Mouse (Mus musculus) hindbrain, embryonic 16.5 days (tissue): Measurements from ENCODE around the gene Dhx32. TPM values are rescaled to one million over a fixed set of nuclear protein-coding genes. Genes with fewer than 3 reads are reported as not detected.

ENCODE experiments used
- ATAC-seq: fragments of 200-750 bp; cut with Nextera tagmentation; 2 replicates; pipeline ENCODE4 v1.8.0; 2017; ENCODE audit warnings: moderate TSS enrichment, moderate library complexity
- H3K27ac ChIP-seq: fragments of 300-500 bp; sonication (generic); 2 replicates; pipeline ENCODE4 v1.5.1; 2014; ENCODE audit warnings: low read depth, mild to moderate bottlenecking, control low read depth, low read length, moderate library complexity
- H3K27me3 ChIP-seq: fragments of 300-500 bp; sonication (generic); replicated peaks from 2 replicates; pipeline ENCODE4 v1.6.1; 2014; ENCODE audit warnings: low read length; ENCODE audit not compliant: control insufficient read depth, insufficient read depth
- H3K36me3 ChIP-seq: fragments of 300-500 bp; sonication (generic); 2 replicates; pipeline ENCODE4 v1.6.1; 2014; ENCODE audit warnings: mild to moderate bottlenecking, low read length, moderate library complexity, mixed read lengths; ENCODE audit not compliant: control insufficient read depth, insufficient read depth
- H3K4me1 ChIP-seq: fragments of 300-500 bp; sonication (generic); 2 replicates; pipeline ENCODE4 v1.6.1; 2014; ENCODE audit warnings: low read depth, low read length; ENCODE audit not compliant: control insufficient read depth, insufficient read depth
- H3K4me2 ChIP-seq: fragments of 300-500 bp; sonication (generic); 2 replicates; pipeline ENCODE4 v1.6.1; 2014; ENCODE audit warnings: mild to moderate bottlenecking, low read length, control low read depth, moderate library complexity
- H3K4me3 ChIP-seq: fragments of 300-500 bp; sonication (generic); 2 replicates; pipeline ENCODE4 v1.5.1; 2014; ENCODE audit warnings: mild to moderate bottlenecking, low read length, control low read depth, moderate library complexity
- H3K9ac ChIP-seq: fragments of 300-500 bp; sonication (generic); 2 replicates; pipeline ENCODE4 v1.6.1; 2014; ENCODE audit warnings: low read depth, mild to moderate bottlenecking, control low read depth, low read length, moderate library complexity
- H3K9me3 ChIP-seq: fragments of 300-500 bp; sonication (generic); 2 replicates; pipeline ENCODE4 v1.6.1; 2014; ENCODE audit warnings: mild to moderate bottlenecking, low read length, moderate library complexity; ENCODE audit not compliant: control insufficient read depth
- WGBS: fragments of 180-500 bp; shearing (Covaris S2); extraction: QIAGEN DNeasy Blood & Tissue Kit; methylation state at CpG from one replicate; pipeline ENCODE4 v1.1.7; 2014; 5-methylcytosine and 5-hydroxymethylcytosine counted together
- polyA plus RNA-seq: library from polyadenylated mRNA; unstranded; fragments of >200 nt; fragmentation: Nextera tagmentation; extraction: Ambion mirVana; gene quantifications from 2 replicates; pipeline ENCODE4 v1.2.1, GENCODE M21; 2015

The Dhx32 gene
- polyA plus RNA-seq, 1 experiment from 2014 or later: 43.8 TPM

- H3K36me3 ChIP-seq: peaks cover 29% of the 10 kb centered on the region
- H3K27me3 ChIP-seq: no peaks in the 10 kb centered on the region
- 88% methylated on average over 10 of the region's 10 CpGs for WGBS
- H3K9me3 ChIP-seq: no peaks in the 10 kb centered on the region
- H3K4me1 ChIP-seq: no peaks in the 10 kb centered on the region
- no peak overlapping the region for H3K4me3 ChIP-seq
- no peak overlapping the region for H3K9ac ChIP-seq
- no peak overlapping the region for H3K4me2 ChIP-seq
- no peak overlapping the region for H3K27ac ChIP-seq
- ATAC-seq: no peak
These were observed 57.0 kb downstream of the Dhx32 start for GRCm38 (mm10) chr7:133725571-133725970.

GRCm38 (mm10) chr7:133724844-133725243, 57.7 kb downstream of the Dhx32 start:
- no peaks in the 10 kb centered on the region for H3K27me3 ChIP-seq
- H3K4me1 ChIP-seq: no peaks in the 10 kb centered on the region
- H3K4me3 ChIP-seq: no peak overlapping the region
- 56% methylated on average over 10 of the region's 10 CpGs for WGBS
- no peak overlapping the region for H3K4me2 ChIP-seq
- no peaks in the 10 kb centered on the region for H3K9me3 ChIP-seq
- peaks cover 36% of the 10 kb centered on the region for H3K36me3 ChIP-seq
- no peak overlapping the region for H3K9ac ChIP-seq
- H3K27ac ChIP-seq: no peak overlapping the region
- ATAC-seq: no peak

GRCm38 (mm10) chr7:133720616-133721015, 61.9 kb downstream of the Dhx32 start:
- Histone ChIP-seq H3K9me3 (no peaks in the 10 kb centered on the region), H3K4me3 (no peak overlapping the region), H3K27me3 (no peaks in the 10 kb centered on the region), H3K4me2 (no peak overlapping the region), H3K4me1 (no peaks in the 10 kb centered on the region), H3K9ac (no peak overlapping the region), H3K27ac (no peak overlapping the region), H3K36me3 (peaks cover 60% of the 10 kb centered on the region)
- 85% methylated on average over 11 of the region's 11 CpGs for WGBS
- ATAC-seq: no peak

DNA sequence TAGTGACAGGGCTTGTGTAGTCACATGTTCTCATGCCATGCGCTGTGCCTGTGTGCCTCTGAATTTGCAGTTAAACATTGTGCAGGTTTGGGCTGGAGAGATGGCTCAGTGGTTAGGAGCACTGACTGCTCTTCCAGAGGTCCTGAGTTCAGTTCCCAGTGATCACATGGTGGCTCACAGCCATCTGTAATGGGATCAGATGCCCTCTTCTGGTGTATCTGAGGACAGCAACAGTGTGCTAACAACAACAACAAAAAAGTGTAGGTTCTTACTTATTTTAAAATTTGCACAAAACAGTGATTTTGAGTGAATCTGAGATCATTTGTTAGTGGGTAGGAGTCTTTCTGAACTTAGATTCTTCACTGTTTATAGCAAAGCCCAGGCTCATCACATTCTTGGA, 63.9 kb downstream of the Dhx32 start:
- Histone ChIP-seq H3K36me3 (peaks cover 71% of the 10 kb centered on the region), H3K9ac (no peak overlapping the region), H3K9me3 (no peaks in the 10 kb centered on the region), H3K27me3 (no peaks in the 10 kb centered on the region), H3K4me2 (no peak overlapping the region), H3K4me3 (no peak overlapping the region), H3K27ac (no peak overlapping the region), H3K4me1 (no peaks in the 10 kb centered on the region)
- WGBS: 89% methylated on average over 1 of the region's 1 CpGs
- no peak for ATAC-seq

- H3K27ac ChIP-seq: no peak overlapping the region
- H3K9ac ChIP-seq: no peak overlapping the region
- H3K4me1 ChIP-seq: no peaks in the 10 kb centered on the region
- no peak overlapping the region for H3K4me3 ChIP-seq
- H3K27me3 ChIP-seq: no peaks in the 10 kb centered on the region
- H3K4me2 ChIP-seq: no peak overlapping the region
- H3K36me3 ChIP-seq: peaks cover 49% of the 10 kb centered on the region
- H3K9me3 ChIP-seq: no peaks in the 10 kb centered on the region
- 86% methylated on average over 4 of the region's 4 CpGs for WGBS
- ATAC-seq: no peak
These were observed 67.1 kb downstream of the Dhx32 start for GRCm38 (mm10) chr7:133715387-133715786.

- WGBS: 88% methylated on average over 2 of the region's 2 CpGs
- Histone ChIP-seq H3K9ac (no peak overlapping the region), H3K27ac (no peak overlapping the region), H3K9me3 (no peaks in the 10 kb centered on the region), H3K27me3 (no peaks in the 10 kb centered on the region), H3K4me3 (no peak overlapping the region), H3K4me2 (no peak overlapping the region), H3K36me3 (no peaks in the 10 kb centered on the region), H3K4me1 (peaks cover 12% of the 10 kb centered on the region)
- ATAC-seq: no peak
These were observed 75.2 kb downstream of the Dhx32 start for GRCm38 (mm10) chr7:133707301-133707700.

- 94% methylated on average over 7 of the region's 7 CpGs for WGBS
- H3K4me3 ChIP-seq: no peak overlapping the region
- H3K9ac ChIP-seq: no peak overlapping the region
- no peak overlapping the region for H3K4me2 ChIP-seq
- no peaks in the 10 kb centered on the region for H3K9me3 ChIP-seq
- no peak overlapping the region for H3K27ac ChIP-seq
- no peaks in the 10 kb centered on the region for H3K36me3 ChIP-seq
- no peak for ATAC-seq
- H3K4me1 ChIP-seq: peaks cover 5% of the 10 kb centered on the region
- no peaks in the 10 kb centered on the region for H3K27me3 ChIP-seq
These were observed 78.6 kb downstream of the Dhx32 start for GRCm38 (mm10) chr7:133703906-133704305.

GRCm38 (mm10) chr7:133702333-133702732, 80.2 kb downstream of the Dhx32 start:
- Histone ChIP-seq H3K36me3 (no peaks in the 10 kb centered on the region; the same call in 1 of the 2 replicates), H3K4me3 (no peak overlapping the region), H3K4me1 (no peaks in the 10 kb centered on the region), H3K27me3 (no peaks in the 10 kb centered on the region), H3K9me3 (no peaks in the 10 kb centered on the region), H3K9ac (no peak overlapping the region), H3K4me2 (no peak overlapping the region), H3K27ac (no peak overlapping the region)
- WGBS: 93% methylated on average over 10 of the region's 10 CpGs
- no peak for ATAC-seq

- Histone ChIP-seq H3K4me1 (no peaks in the 10 kb centered on the region), H3K9me3 (no peaks in the 10 kb centered on the region), H3K9ac (no peak overlapping the region), H3K27ac (no peak overlapping the region), H3K27me3 (no peaks in the 10 kb centered on the region), H3K4me2 (no peak overlapping the region), H3K4me3 (no peak overlapping the region), H3K36me3 (no peaks in the 10 kb centered on the region; the same call in 1 of the 2 replicates)
- 94% methylated on average over 7 of the region's 7 CpGs for WGBS
- ATAC-seq: no peak
These were observed 81.2 kb downstream of the Dhx32 start for GRCm38 (mm10) chr7:133701366-133701765.

DNA sequence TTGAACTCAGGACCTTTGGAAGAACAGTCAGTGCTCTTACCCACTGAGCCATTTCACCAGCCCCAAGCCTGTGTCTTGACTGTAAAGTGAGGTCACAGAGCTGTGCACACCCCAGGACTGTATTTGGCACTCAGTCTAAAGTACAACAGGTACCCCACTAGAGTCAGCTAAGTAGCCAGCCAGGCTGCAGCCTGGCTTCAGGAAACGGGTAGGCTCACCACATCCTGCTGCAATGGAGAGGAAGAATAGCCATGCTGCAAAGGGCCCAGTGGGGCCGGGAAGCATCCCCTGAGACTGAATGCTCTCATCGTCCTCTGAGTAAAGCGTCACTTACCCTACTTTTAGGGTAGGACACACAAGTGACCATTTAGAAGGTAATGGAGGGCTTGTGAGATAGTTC, 82.6 kb downstream of the Dhx32 start:
- Histone ChIP-seq H3K27ac (no peak overlapping the region), H3K9ac (no peak overlapping the region), H3K9me3 (no peaks in the 10 kb centered on the region), H3K36me3 (no peaks in the 10 kb centered on the region; the same call in 1 of the 2 replicates), H3K4me1 (no peaks in the 10 kb centered on the region), H3K27me3 (no peaks in the 10 kb centered on the region), H3K4me3 (no peak overlapping the region), H3K4me2 (no peak overlapping the region)
- 88% methylated on average over 4 of the region's 4 CpGs for WGBS
- ATAC-seq: no peak
